Mouse (Mus musculus) adrenal gland, adult 18-20 months (tissue): ENCODE measurements around the gene Efcab10. TPM values are rescaled to one million over a fixed set of nuclear protein-coding genes. Genes with fewer than 3 reads are reported as not detected.
A peak's percentile ranks its signal among the peaks of the same experiment; 100 is the strongest.

Source experiments
- DNase-seq, 2 experiments: peaks; one replicate each; pipeline ENCODE4 v3.0.0; 2021 to 2022; ENCODE audit warnings: low spot score in 2 of 2
- total RNA-seq, 2 experiments: library from RNA; stranded (reverse); gene quantifications; 1 replicate in 1 of 2; 2 replicates in 1 of 2; pipeline ENCODE4 v1.2.3; 2021

Gene Efcab10
- total RNA-seq, 2 experiments from 2014 or later, result 0.48 to 2.0 TPM

DNA sequence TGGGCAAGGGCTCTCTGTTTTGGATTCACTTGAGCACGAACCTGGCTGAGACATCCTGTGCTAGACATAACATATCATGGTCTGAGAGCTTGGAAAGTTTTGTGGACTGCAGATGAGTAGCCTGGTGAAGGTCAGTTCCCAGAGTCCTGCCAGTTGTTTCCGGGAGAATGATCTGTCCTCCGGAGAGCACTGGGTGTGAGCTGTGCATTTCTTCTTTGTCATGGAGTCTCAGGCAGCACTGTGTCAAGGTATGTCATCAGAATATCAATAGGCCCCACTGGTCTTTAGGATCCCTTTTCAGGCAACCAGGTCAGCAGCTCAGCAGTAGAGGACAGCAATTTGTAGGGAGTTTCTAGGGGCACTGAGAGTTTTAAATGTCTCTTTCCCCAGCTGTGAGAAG, 32.6 kb downstream of the Efcab10 start:
- no peak for DNase-seq

DNA sequence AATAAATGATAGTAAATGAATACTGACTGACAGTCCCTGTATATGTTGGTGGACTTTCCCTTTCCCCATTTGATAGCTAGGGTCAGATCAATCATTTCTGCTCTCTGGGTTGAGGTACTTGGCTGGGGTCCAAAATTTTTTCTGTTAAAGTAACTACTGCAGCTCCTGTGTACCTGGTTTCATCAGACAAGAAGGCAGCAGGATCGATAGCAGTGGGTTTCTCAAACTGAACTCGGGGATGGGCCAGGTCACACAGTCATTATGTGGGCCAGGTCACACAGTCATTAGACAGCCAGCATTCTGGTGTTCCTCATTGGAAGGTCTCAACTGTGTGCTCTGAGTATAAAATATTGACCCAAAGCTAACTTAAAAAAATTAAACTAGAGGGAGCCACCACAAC, 33.1 kb downstream of the Efcab10 start:
- no peak for DNase-seq

DNA sequence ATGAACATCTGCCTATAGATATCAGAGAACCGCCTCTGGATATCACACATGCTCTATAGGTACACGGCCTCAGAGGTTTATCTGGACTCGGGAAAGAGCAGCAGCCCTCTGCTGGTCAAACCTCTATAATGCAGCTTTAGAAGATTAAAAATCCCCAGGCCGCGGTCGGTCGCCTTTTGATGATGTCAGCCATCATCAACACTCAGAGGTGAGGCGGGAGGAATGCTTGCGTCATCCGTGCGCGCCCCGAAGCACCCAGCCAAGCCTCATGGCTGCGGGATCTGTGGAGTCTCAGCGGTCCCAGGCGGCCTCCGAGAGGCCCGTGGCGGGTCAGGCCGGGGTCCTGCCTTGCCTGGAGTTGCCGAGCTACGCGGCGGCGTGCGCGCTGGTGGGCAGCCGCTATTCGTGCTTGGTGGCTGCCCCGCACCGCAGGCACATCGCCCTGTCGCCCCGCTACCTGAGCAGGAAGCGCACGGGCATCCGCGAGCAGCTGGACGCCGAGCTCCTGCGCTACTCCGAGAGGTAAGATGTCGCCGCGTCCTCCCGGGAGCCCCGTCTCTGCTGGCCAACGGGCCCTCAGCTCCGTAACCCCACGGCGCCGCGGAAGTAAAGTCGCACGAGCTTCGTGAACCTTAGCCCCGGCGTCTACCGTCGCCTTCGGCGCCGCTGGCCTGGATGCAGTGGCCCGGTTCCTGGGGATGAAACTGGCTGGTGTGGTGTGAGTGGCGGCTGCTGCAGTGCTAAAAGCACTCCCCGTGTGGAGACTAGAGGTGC, 34.9 kb downstream of the Efcab10 start, which contains the start of gene Twistnb:
Gene Twistnb, plus strand, starts transcription at position 249 of the 774 bp plus-strand sequence.
- DNase-seq, result peak; percentile 96 to 97

DNA sequence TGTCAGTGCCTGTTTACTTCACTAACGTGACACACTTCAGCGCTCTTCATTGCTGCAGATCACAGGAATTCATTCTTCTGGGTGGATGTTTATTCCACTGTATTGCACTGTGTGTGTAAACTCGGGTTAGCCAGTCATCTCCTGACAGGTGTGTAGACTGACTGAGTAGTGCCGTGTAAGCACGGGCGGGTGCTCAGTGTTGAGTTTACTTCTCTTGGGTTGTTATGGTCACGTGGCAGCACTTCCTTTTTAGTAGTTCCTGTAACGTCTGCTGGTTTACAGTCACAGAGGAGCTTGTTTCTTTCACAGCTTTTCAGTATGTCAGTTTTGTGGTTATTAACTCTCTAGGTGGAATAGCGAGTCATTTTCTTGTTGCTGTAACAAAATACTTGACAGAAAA, 39.2 kb downstream of the Efcab10 start:
- no peak for DNase-seq

DNA sequence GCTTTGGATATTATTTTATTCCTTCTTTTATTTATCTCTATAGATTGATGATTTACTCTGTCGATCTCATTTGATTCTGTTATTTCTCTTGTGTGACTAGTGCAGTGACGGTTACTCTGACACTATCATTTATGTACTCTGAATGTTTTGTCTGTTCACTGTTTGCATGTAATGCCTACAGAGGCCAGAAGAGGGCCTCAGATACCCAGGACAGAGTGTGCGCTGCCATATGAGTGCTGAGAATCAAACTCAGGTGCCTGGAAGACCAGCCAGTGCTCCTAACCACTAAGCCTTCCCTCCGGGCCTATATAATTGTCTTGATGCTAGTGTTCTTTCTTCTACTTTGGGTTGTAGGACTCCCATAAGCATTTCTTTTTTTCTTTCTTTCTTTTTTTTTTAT, 40.1 kb downstream of the Efcab10 start:
- DNase-seq, result no peak

Other genes starting within 250 kb of the Efcab10 start
- 10 to 100 TPM; 25.4 to 26.8 TPM for gene Atxn7l1, start 247.2 kb upstream of the Efcab10 start, total RNA-seq
- gene Twistnb, start 34.8 kb downstream of the Efcab10 start, total RNA-seq, result 10 to 100 TPM; 14.5 to 15.5 TPM